Mouse (Mus musculus): ENCODE measurements around the gene Paxip1.
A peak's percentile ranks its signal among the peaks of the same experiment; 100 is the strongest.

Gene Paxip1

DNA sequence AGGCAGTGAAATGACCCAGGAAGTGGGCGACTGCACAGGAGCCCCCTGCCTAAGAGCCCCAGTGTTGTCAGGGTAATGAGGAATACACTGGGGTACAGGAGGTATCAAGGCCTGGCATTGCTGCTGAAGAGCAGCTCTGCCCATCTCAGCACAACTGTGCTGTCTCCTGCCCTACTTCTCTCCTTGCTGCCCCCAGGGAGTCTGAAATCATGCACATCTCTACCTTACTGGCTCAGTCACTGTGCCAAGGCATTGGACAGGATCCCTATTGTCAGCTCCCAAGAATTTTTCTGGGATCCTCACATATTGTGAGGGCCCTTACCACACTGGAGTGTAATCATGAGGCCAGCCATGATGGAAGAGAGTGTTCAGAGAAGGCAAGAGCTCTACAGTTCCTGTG, 60.1 kb downstream of the Paxip1 start:
- ATAC-seq (ENCODE audit: insufficient number of reproducible peaks, low FRiP score, low TSS enrichment): peak; percentile 50; the same call in 1 of the 2 replicates

DNA sequence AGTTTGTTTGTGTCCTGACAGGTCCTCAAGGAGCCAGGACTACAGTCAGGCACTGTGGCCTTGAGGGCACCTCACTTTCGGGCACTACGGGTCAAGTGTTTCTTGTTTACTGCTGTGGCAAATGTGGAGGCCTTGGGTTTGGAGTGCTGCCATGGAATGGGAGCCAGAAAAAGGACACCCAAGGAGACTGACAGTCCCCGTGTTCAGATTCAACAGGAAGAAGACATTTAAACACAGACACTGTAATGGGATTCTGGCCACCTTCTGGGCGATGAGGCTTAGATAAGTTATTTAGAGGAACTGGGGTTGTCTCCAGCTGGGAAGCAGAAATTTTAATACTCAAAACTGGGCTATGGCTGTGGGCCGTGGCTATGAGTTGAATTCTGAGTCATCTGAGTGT, 60.8 kb downstream of the Paxip1 start:
- ATAC-seq (ENCODE audit: insufficient number of reproducible peaks, low FRiP score, low TSS enrichment): no peak

DNA sequence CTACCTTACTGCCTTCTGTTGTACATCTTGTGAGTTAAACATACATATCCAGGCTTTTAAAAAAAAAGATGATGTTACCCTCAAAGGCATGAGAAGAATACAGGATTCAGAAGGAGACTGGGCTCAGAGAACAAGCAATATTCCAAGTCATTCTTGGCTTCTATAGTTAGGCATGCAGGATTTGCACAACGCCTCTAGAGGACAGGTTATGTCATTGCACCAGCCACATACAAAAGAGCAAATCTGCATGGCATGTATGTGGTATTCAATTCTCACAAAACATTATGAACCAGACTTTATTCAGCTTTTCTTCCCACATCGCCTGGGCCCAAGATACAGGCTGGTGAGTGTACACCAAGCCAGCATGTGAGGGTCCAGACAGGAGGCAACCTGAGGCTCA, 67.0 kb downstream of the Paxip1 start:
- ATAC-seq (ENCODE audit: insufficient number of reproducible peaks, low FRiP score, low TSS enrichment): no peak

DNA sequence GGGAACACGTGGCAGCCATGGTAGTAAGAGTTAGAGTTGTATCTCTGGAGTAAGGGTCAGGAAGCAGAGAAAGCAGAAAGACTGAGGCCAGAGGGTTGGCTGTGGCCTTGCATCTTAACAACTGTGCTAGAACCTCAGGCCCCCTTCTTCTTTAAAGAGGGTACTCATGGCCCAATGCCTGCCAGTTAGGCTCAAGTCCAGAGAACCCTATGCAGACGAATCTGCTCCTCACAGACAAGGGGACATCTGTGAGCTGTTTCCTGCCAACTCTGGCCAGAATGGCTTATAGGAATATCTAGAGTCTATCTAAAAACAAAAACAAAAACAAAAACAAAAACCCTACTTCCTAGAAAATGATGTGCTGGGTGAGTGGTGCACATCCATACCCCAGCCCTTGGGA, 72.2 kb downstream of the Paxip1 start:
- ATAC-seq (ENCODE audit: insufficient number of reproducible peaks, low FRiP score, low TSS enrichment): no peak

DNA sequence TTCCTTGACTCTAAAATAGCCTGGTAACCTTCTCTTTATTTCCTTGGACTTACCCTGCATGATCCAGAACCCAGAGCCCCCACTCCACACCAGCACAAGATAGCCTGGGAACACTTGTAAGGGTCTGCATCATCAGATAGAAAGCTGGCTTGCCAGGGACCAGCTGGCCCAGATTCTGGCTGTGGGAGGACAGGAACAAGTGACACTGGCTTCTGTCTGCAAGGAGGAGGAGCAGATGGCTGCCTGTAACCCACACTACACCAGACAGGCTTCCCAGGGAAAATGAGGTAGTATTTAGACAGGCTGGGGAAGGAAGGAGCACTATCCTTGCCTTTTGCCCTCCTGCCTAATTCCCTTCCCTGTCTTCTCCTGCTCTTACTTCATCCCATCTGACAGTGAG, 74.2 kb downstream of the Paxip1 start:
- peak; percentile 59 for ATAC-seq (ENCODE audit: insufficient number of reproducible peaks, low FRiP score, low TSS enrichment)

DNA sequence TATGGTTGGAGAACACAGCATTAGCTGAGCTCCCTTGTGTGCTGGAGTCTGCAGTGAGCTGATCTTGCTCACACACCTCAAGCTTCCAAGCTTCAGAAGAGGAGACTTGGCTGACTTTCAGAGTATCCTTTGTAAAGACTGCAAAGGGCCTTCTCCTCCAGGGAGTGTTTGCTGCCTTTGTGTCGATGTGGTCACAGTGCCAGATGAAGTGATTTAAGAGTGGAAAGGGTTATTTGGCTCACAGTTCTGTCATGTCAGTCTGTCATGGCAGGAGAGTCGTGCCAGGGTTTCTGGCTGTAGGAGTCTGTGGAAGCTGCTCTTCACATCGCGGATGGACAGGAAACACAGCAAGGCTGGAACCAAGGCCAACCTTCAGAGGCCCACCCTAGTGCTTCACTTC, 75.5 kb downstream of the Paxip1 start:
- no peak for ATAC-seq (ENCODE audit: insufficient number of reproducible peaks, low FRiP score, low TSS enrichment)

DNA sequence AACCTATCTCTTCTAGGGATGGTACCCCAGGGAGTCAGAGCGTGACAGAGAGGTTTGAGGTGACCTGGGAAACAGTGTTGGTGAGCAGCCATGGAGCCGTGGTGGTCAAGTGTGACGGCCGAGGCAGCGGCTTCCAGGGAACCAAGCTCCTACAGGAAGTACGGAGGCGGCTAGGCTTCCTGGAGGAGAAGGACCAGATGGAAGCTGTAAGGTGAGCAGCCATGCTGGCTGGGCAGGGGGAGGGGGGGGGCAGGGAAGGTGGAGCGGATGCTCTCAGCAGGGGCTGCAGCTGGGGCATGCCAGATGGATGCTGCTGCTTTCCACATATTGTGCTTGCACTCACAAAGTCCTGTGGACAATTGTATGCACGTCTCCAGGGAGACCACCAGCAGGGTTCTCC, 77.1 kb downstream of the Paxip1 start:
- no peak for ATAC-seq (ENCODE audit: insufficient number of reproducible peaks, low FRiP score, low TSS enrichment)

DNA sequence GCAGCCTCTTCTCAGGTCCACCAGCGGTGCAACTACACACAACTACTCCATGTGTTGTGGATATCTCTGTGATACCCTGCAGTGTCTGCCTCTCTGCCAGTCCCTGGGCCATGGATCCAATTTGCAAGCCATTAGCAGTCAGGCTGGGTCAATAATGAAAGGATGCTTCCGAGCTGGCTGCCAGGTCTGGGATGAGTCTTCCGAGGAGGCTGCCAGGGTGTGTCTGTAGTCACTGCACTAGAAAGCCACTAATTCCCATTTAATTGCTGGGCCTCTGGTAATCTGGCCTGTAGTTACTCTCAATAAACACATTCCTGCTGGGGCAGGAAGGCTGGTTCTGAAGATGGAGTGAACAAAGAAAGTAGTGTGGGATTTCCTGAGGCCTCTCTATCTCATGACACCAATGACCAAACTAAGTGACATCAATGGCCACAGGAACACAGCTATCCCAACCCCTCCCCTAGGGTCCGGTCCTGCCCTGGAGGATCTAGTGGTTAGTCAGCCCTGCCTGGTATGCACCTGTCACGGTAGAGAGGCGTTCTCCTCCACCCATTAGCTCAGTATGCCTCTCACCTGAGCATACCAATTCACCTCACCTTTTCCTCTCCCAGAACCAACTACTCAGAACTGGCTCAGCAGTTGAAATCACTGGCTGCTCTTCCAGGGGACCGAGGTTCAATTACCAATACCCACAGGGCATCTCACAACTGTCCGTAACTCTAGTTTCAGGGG, 79.9 kb downstream of the Paxip1 start:
- ATAC-seq (ENCODE audit: insufficient number of reproducible peaks, low FRiP score, low TSS enrichment): no peak

DNA sequence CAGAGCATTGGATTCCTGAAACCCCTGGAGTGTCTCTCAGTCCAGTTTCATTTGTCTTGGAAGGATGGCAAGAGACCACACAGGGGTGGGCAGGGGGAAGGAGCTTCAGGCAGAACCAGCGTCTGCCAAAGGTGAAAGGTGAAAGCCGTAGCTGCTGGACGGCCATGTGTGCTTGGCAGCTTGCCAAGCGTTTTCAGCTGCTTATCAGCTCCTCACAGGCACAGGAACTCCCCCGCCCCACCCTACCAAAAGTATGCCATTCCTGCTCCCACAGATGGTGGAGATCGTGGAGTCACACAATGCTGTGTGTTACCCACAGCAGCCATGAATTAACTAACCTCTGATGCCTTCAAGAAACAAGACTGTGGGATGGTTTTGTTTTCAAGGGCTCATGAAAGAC, 83.3 kb downstream of the Paxip1 start:
- ATAC-seq (ENCODE audit: insufficient number of reproducible peaks, low FRiP score, low TSS enrichment): no peak

DNA sequence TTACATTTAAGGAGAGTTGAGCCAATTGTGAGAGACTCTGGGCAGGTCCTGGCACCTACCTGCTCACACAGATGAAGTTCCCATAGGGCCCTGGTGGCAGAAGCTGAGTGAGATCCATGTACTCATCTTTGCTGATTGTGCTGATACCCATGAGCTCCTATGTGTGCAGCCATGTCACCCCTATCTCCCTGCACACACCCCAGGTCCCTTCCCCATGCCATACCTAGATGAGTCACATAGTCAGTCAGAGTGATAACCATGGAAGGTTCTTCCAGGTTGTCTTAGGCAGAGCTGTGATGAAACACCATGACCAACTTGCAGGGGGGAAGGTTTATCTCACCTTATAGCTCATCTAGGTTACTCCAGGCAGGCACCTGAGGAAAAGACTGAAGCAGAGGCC, 84.2 kb downstream of the Paxip1 start:
- ATAC-seq (ENCODE audit: insufficient number of reproducible peaks, low FRiP score, low TSS enrichment): no peak

DNA sequence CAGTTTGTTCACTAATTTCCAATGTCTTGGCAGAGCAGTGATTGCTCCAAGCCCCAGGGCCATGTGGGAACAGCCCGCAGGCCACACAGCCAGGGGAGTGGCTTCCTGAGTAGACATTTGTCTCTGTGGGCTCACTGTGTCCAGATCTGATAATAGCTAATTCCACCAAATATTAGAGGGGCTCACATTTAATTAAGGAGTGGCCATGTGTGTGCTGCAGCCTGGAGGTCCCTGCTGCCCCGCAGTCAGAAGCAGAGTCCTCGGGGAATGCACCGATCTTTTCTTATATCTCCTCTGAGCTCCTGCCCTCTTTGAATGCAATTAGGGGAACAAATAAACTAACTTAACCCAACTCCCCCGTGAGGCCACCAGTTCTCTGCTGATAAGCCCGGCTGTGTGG, 84.9 kb downstream of the Paxip1 start:
- ATAC-seq (ENCODE audit: insufficient number of reproducible peaks, low FRiP score, low TSS enrichment): no peak

DNA sequence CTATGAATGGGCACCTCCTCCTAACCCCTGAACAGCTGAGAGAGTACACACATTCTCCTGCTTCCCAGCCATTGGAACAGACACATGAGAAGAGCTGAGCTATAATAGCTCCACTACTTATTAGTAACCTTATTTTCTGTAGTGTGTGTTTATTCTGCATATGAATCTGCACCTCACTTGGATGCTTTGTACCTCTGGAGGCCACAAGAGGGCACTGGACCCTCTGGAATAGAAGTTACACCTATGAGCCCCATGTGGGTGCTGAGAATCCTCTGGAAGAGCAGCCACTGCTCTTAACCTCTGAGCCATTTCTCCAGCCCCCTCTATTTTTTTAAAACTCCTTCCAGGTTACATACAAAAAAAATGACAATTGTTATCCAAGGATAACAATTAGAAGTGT, 86.5 kb downstream of the Paxip1 start:
- ATAC-seq (ENCODE audit: insufficient number of reproducible peaks, low FRiP score, low TSS enrichment): no peak

DNA sequence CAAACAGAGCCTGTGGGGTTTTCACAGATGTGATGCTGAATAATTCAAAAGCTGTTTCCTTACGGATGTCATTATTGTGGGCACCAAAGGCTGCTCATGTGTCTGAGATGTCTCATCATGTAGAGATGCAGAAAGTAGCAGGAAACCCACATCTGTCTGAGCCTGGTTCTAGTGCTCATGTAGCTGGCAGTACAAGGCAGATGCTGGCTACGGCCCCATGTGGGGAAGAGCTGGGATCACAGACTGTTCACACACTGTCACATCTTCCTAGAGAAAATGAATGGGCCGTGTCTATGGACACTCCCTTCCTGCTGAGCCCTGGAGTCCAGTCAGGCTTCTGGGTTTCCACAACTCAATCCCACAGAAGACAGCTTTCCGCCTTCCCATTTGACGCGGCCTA, 89.0 kb downstream of the Paxip1 start:
- no peak for ATAC-seq (ENCODE audit: insufficient number of reproducible peaks, low FRiP score, low TSS enrichment)

All from cerebellum, adult (tissue).